Mouse (Mus musculus): ENCODE results near the gene Fa2h.

- TF ChIP-seq CHD2 (IDR thresholded peaks at IDR 0.05; ENCODE audit: low read depth, low read length), result no peak
- TF ChIP-seq ZNF384 (IDR thresholded peaks at IDR 0.05; ENCODE audit: low read depth, low read length), result no peak
- no peak for TF ChIP-seq HCFC1 (IDR thresholded peaks at IDR 0.05; ENCODE audit: borderline replicate concordance, insufficient read depth, low read length)
Measured at GRCm38 (mm10) chr8:111325222-111325790, 68.3 kb downstream of the Fa2h start.

All from ES-E14 (cell line).